Mouse (Mus musculus): ENCODE measurements around the gene Rragd. TPM values are rescaled to one million over a fixed set of nuclear protein-coding genes. Genes with fewer than 3 reads are reported as not detected.

Rragd gene
- polyA plus RNA-seq, 1 experiment = 14.9 TPM

DNA sequence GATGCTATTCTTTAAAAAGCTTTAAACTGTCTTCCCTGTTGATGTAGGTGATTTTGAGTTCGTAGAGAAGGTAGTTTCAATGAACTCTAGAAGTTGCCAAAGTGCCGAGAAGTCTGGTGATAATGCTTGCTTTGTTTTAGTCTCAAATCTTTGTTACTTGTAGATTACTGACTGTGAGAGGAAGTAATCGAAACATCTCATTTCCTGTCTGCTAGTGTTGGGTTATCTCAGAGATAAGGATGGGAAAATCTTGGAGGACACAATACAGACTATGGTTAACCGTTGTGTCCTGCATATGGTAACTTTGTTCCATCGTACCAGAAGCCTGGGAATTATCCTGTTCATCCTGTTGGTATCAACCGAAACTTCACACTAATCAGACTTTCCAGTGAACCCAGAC lies 50.7 kb downstream of the Rragd start:
- 32% methylated on average over 6 of the region's 6 CpGs for WGBS
- Histone ChIP-seq H3K4me3 (ENCODE audit: low read depth, low read length) (no peak overlapping the region), H3K36me3 (ENCODE audit: control insufficient read depth, insufficient read depth, low read length) (peaks cover 13% of the 10 kb centered on the region), H3K27ac (ENCODE audit: insufficient read depth, low read depth, low read length) (no peak overlapping the region), H3K27me3 (ENCODE audit: control insufficient read depth, insufficient read depth, low read length) (no peaks in the 10 kb centered on the region), H3K4me1 (ENCODE audit: control insufficient read depth, insufficient read depth, insufficient read length, low read length) (peaks cover 4% of the 10 kb centered on the region)
- no peak for TF ChIP-seq POLR2A (IDR thresholded peaks at IDR 0.05; ENCODE audit: low read depth, low read length)
- no peak for TF ChIP-seq CTCF (IDR thresholded peaks at IDR 0.05; ENCODE audit: extremely low read depth, insufficient read length, insufficient replicate concordance, low read depth, low read length)

DNA sequence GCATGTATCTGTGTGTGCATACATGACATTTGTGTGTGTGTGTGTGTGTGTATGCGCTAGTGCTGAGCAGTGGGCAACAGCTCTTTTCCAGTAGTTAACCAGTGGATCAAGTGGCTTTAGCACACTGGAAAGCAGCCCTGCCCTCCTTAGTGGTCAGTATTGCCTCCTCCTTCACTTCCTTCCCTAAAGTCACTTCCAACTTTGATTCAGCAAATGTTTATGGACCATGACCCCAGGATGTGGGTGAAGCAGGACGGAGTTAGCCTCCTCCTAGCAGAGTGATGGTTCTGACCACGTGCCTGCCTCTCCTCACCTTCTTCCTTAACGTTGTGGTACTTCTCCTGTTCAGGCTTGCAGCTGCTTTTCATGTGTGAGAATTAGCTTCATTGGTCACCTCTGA lies 57.0 kb downstream of the Rragd start:
- H3K27ac ChIP-seq (ENCODE audit: insufficient read depth, low read depth, low read length) = no peak overlapping the region
- no peak for TF ChIP-seq POLR2A (IDR thresholded peaks at IDR 0.05; ENCODE audit: low read depth, low read length)
- no peak overlapping the region for H3K4me3 ChIP-seq (ENCODE audit: low read depth, low read length)
- H3K27me3 ChIP-seq (ENCODE audit: control insufficient read depth, insufficient read depth, low read length) = no peaks in the 10 kb centered on the region
- H3K36me3 ChIP-seq (ENCODE audit: control insufficient read depth, insufficient read depth, low read length) = peaks cover 60% of the 10 kb centered on the region
- no peaks in the 10 kb centered on the region for H3K4me1 ChIP-seq (ENCODE audit: control insufficient read depth, insufficient read depth, insufficient read length, low read length)
- WGBS = 77% methylated on average over 4 of the region's 4 CpGs

- Histone ChIP-seq H3K27ac (ENCODE audit: insufficient read depth, low read depth, low read length) (no peak overlapping the region), H3K36me3 (ENCODE audit: control insufficient read depth, insufficient read depth, low read length) (peaks cover 59% of the 10 kb centered on the region), H3K4me3 (ENCODE audit: low read depth, low read length) (no peak overlapping the region)
These were observed 66.8 kb downstream of the Rragd start for GRCm38 (mm10) chr4:33049601-33050000.

DNA sequence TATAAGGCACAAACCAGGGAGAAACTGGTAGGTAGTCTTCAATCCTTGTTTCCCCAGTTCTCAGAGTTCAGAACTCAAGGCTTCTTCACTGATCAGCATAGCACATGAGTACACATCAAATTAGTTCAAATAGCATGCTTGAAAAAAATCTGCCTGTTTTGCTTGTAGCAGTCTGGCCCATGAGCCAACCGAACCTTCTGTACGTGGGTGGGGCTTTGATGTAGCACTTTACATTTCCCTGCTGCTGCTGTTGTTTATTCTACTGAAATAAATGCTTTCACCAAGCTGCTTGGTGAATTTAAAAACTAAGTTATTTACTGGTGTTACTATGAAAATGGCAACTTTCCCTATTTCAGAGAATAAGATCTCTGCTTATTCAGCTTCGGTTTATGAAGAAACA lies 69.2 kb downstream of the Rragd start:
- no peak overlapping the region for H3K27ac ChIP-seq (ENCODE audit: insufficient read depth, low read depth, low read length)
- WGBS = 83% methylated on average over 3 of the region's 3 CpGs
- H3K4me1 ChIP-seq (ENCODE audit: control insufficient read depth, insufficient read depth, insufficient read length, low read length) = no peaks in the 10 kb centered on the region
- no peaks in the 10 kb centered on the region for H3K27me3 ChIP-seq (ENCODE audit: control insufficient read depth, insufficient read depth, low read length)
- H3K4me3 ChIP-seq (ENCODE audit: low read depth, low read length) = no peak overlapping the region
- TF ChIP-seq CTCF (IDR thresholded peaks at IDR 0.05; ENCODE audit: extremely low read depth, insufficient read length, insufficient replicate concordance, low read depth, low read length) = no peak
- TF ChIP-seq POLR2A (IDR thresholded peaks at IDR 0.05; ENCODE audit: low read depth, low read length) = no peak
- H3K36me3 ChIP-seq (ENCODE audit: control insufficient read depth, insufficient read depth, low read length) = peaks cover 39% of the 10 kb centered on the region

More at GRCm38 (mm10) chr4:33049601-33050000, 66.8 kb downstream of the Rragd start:
- TF ChIP-seq CTCF (IDR thresholded peaks at IDR 0.05; ENCODE audit: extremely low read depth, insufficient read length, insufficient replicate concordance, low read depth, low read length) (no peak), POLR2A (IDR thresholded peaks at IDR 0.05; ENCODE audit: low read depth, low read length) (no peak)
- no peaks in the 10 kb centered on the region for H3K4me1 ChIP-seq (ENCODE audit: control insufficient read depth, insufficient read depth, insufficient read length, low read length)
- WGBS = 94% methylated on average over 11 of the region's 11 CpGs
- no peaks in the 10 kb centered on the region for H3K27me3 ChIP-seq (ENCODE audit: control insufficient read depth, insufficient read depth, low read length)

GRCm38 (mm10) chr4:33052650-33053049 lies 69.8 kb downstream of the Rragd start:
- WGBS = 86% methylated on average over 5 of the region's 5 CpGs
- H3K4me1 ChIP-seq (ENCODE audit: control insufficient read depth, insufficient read depth, insufficient read length, low read length) = no peaks in the 10 kb centered on the region
- H3K27ac ChIP-seq (ENCODE audit: insufficient read depth, low read depth, low read length) = no peak overlapping the region
- no peak for TF ChIP-seq CTCF (IDR thresholded peaks at IDR 0.05; ENCODE audit: extremely low read depth, insufficient read length, insufficient replicate concordance, low read depth, low read length)
- no peak for TF ChIP-seq POLR2A (IDR thresholded peaks at IDR 0.05; ENCODE audit: low read depth, low read length)
- H3K36me3 ChIP-seq (ENCODE audit: control insufficient read depth, insufficient read depth, low read length) = peaks cover 39% of the 10 kb centered on the region
- H3K4me3 ChIP-seq (ENCODE audit: low read depth, low read length) = no peak overlapping the region
- H3K27me3 ChIP-seq (ENCODE audit: control insufficient read depth, insufficient read depth, low read length) = no peaks in the 10 kb centered on the region

DNA sequence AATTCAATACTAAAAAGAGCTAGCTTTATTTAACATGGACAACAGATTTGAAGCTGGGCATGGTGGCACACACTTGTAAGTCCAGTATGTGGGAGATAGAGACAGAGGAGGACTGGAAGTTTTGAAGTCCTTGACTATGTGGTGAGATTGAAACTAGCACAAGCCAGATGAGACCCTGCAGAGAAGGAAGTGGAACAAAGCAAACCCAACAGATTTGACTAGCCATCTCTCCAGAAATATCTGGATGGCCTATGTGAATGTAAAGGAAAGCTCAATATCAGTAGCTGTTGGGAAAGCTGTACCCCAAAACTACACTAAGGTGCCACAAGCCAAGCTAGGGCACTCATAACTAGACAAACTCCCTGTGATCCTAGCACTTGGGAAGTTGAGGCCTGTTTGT lies 71.6 kb downstream of the Rragd start:
- H3K36me3 ChIP-seq (ENCODE audit: control insufficient read depth, insufficient read depth, low read length) = peaks cover 25% of the 10 kb centered on the region
- TF ChIP-seq CTCF (IDR thresholded peaks at IDR 0.05; ENCODE audit: extremely low read depth, insufficient read length, insufficient replicate concordance, low read depth, low read length) (no peak), POLR2A (IDR thresholded peaks at IDR 0.05; ENCODE audit: low read depth, low read length) (no peak)

DNA sequence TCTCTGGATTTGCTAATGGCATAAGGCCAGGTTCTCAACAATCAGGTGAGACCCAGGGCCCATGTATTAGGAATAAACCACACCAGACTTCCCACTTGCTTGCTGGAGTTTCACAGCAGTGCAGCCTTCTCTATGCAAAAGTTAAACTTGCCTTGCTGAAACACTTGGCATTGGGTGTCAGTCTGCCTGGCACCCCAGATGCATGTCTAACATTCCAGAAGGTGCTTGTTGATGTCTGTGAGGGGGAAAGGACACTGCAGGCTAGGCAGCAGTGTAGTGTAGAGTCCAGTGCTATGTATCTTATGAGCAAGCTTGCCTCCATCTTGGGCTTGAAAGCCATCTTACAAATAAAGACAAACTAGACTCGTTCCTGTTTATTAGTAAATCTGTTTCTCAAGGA lies 73.5 kb downstream of the Rragd start:
- peaks cover 11% of the 10 kb centered on the region for H3K36me3 ChIP-seq (ENCODE audit: control insufficient read depth, insufficient read depth, low read length)
- no peak for TF ChIP-seq CTCF (IDR thresholded peaks at IDR 0.05; ENCODE audit: extremely low read depth, insufficient read length, insufficient replicate concordance, low read depth, low read length)
- no peak for TF ChIP-seq POLR2A (IDR thresholded peaks at IDR 0.05; ENCODE audit: low read depth, low read length)
- 51% methylated on average over 1 of the region's 1 CpGs for WGBS
- no peak overlapping the region for H3K27ac ChIP-seq (ENCODE audit: insufficient read depth, low read depth, low read length)
- H3K4me3 ChIP-seq (ENCODE audit: low read depth, low read length) = no peak overlapping the region
- H3K27me3 ChIP-seq (ENCODE audit: control insufficient read depth, insufficient read depth, low read length) = no peaks in the 10 kb centered on the region
- no peaks in the 10 kb centered on the region for H3K4me1 ChIP-seq (ENCODE audit: control insufficient read depth, insufficient read depth, insufficient read length, low read length)

More for the DNA sequence above, 71.6 kb downstream of the Rragd start:
- Histone ChIP-seq H3K4me3 (ENCODE audit: low read depth, low read length) (no peak overlapping the region), H3K27me3 (ENCODE audit: control insufficient read depth, insufficient read depth, low read length) (no peaks in the 10 kb centered on the region), H3K4me1 (ENCODE audit: control insufficient read depth, insufficient read depth, insufficient read length, low read length) (no peaks in the 10 kb centered on the region), H3K27ac (ENCODE audit: insufficient read depth, low read depth, low read length) (no peak overlapping the region)
